Mouse (Mus musculus): ENCODE data around the gene Epx.
"Not testable (repeated sequence)": the region's sequence is repeated elsewhere in the genome, so short reads cannot be mapped to it uniquely, and the experiment has no call there.

The Epx gene

GRCm38 (mm10) chr11:87875436-87875835, at the start of gene Epx:
Gene Epx, minus strand, starts transcription at chr11:87875536.
- ATAC-seq (ENCODE audit: low TSS enrichment) = no peak

GRCm38 (mm10) chr11:87920966-87921365, 45.6 kb upstream of the Epx start, which contains the start of gene Olfr464:
Gene Olfr464, minus strand, starts transcription at chr11:87920967.
- ATAC-seq (ENCODE audit: low TSS enrichment) = no peak

- ATAC-seq (ENCODE audit: low TSS enrichment) = peak; percentile 92
Observed at GRCm38 (mm10) chr11:87920301-87920700, 45.0 kb upstream of the Epx start.

- ATAC-seq (ENCODE audit: low TSS enrichment) = no peak
Observed at GRCm38 (mm10) chr11:87916005-87916404, 40.7 kb upstream of the Epx start.

- no peak for ATAC-seq (ENCODE audit: low TSS enrichment)
Observed at GRCm38 (mm10) chr11:87904331-87904730, 29.0 kb upstream of the Epx start.

DNA sequence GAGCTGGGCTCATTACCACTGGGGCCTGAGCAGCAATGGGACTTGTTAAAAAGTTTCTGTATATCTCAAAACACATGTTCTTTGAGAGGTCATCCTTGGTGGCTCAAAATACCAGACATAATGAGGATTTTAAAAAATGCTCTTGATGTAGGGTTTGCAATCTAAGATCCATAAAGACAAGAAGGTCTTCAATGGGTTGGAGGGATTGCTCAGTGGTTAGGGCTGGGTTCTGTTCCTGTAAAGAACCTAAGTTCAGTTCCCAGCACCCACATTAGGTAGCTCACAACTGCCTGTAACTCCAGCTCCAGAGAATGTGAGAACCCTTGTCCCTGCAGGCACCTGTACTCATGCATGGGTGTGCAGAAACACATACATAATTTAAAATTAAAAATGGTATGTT, 22.0 kb upstream of the Epx start, which contains the start of gene Olfr463:
Gene Olfr463, minus strand, starts transcription at position 101 of the 400 bp plus-strand sequence.
- no peak for ATAC-seq (ENCODE audit: low TSS enrichment)

DNA sequence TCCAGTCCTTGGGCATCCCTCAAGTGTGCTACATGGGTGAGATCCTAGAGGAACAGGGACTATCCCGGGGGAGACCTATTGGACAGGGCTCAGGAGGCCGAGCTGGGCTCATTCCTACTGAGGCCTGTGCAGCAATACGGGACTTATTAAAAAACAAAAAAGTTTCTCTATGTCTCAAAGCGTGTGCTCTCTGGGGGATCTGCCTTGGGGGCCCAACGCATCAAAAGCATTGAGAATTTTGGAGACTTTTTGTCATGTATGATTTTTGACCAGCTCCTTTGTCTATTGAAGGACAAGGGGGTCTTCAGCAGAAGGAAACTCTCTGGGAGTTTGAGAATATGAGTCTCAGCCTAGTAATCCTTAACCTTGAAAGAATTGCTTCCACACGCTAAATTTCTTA, 16.8 kb upstream of the Epx start, which contains the start of gene Olfr462:
Gene Olfr462, minus strand, starts transcription at position 101 of the 400 bp plus-strand sequence.
- no peak for ATAC-seq (ENCODE audit: low TSS enrichment)

DNA sequence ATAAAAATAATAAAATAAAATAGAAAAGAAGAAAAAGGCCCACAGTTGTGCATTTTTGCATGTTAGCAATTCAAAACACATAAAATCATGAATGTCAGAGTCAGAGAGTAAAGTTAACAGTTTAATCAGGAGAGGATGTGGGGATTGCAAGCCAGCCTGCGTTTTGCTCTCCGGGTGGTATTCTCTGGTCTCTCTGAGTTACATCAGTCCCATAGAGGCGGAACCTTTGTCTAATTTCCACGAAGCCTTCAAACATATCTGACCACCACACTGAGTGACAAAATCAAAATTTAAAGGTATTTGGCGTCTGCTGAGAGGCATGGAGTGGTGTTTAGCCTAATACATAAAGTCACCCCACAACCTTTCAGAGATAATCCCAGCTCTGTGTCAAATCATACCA, 9.5 kb upstream of the Epx start:
- ATAC-seq (ENCODE audit: low TSS enrichment) = no peak

DNA sequence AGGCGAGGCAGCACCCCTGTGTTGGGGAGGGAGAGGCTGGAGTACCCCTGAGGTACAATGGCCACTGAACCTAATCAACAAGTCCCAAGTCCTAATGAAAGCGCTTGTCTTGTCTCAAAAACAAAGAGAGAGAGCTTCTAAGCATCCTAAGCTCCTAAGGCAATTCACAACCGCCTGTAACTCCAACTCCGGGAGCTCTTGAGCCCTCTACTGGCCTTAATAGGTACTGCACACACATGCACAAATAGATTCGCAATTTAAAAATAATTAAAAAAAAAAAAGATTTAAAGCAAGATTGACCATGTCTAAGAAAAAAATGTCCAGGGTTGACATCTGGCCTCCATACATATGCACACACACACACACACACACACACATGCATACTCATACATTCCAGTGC, 8.2 kb upstream of the Epx start:
- no peak for ATAC-seq (ENCODE audit: low TSS enrichment)

DNA sequence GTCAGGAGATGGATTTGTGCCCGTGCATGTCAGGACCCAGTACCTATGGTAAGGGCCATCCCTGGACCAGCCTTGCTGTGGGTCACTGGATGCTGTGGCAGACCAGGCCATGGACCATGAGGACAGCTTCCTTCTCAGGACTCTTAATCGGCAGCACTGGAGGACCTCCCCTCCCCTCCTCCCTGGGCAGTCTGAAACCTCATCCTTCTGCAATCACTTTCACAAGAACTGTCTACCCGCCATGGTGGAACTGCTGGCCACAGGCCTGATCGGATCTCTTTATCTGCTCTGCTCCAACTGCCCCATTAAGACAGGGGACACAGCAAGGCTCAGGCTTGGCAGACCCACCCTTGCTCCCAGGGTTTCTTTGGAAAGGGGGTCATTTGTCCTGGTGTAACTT, 6.4 kb upstream of the Epx start:
- no peak for ATAC-seq (ENCODE audit: low TSS enrichment)

DNA sequence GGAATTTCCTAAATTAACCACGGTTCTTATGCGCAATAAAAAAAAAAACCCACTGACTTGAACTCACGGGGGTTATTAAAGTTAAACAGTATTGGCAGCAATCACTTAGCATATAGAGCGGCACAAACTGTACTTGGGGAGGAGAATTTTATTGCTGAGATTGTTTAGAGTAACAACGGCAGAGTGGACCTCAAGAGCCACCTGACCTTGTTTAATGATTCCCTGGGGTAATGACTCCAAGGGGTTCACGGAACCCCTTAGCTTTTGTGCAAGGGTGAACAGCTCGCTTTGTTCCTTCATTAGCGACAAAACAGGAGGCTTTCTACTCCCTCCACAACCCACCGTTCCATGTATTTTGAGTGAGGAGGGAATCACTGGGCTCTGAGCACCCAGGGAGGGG, 4.5 kb upstream of the Epx start:
- ATAC-seq (ENCODE audit: low TSS enrichment) = no peak

DNA sequence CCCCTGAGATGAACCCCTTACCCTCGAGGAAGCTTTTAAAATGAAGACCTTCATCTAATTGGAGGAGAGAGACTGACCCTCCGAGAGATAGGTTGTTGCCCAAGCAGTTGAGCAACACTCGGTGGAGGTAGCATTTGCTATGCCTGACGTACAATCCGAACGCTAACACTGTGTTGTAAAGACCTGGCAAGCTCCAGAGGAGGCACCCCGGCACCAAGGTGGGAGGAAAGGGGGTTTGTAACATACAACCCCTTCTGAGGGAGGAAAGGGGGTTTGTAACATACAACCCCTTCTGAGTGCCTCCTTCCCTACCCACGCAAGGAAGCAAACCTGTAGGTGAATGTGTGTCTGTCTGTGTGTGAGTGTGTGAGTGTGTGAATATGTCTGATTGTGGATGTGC, 3.6 kb downstream of the Epx start:
- no peak for ATAC-seq (ENCODE audit: low TSS enrichment)

- ATAC-seq (ENCODE audit: low TSS enrichment) = no peak
Observed at GRCm38 (mm10) chr11:87870096-87870495, 5.2 kb downstream of the Epx start.

GRCm38 (mm10) chr11:87866891-87867290, 8.4 kb downstream of the Epx start:
- ATAC-seq (ENCODE audit: low TSS enrichment) = not testable (repeated sequence)

GRCm38 (mm10) chr11:87862805-87863204, 12.5 kb downstream of the Epx start:
- no peak for ATAC-seq (ENCODE audit: low TSS enrichment)

- no peak for ATAC-seq (ENCODE audit: low TSS enrichment)
Observed at GRCm38 (mm10) chr11:87860426-87860825, 14.9 kb downstream of the Epx start.

DNA sequence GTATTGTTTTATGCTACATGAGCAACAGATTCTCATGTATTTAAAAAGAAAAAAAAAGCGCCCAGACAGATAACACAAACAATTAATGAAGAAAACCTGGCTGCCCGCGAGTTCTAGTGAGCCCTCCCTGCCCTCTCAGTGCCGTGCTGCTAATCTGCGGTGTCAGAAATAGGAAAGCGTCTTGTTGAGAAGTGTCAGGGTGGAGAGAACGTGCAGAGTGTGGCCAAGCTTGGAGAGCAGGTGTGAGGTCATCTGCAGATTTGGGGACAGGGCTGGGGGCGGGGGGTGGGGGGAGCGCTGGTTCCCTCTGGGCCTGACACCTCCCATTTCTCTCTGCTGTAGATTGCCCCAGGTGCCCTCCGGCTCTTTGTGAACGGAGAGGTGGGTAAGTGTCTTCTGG, 16.1 kb downstream of the Epx start:
- no peak for ATAC-seq (ENCODE audit: low TSS enrichment)

GRCm38 (mm10) chr11:87854550-87854949, 20.8 kb downstream of the Epx start:
- ATAC-seq (ENCODE audit: low TSS enrichment) = no peak

DNA sequence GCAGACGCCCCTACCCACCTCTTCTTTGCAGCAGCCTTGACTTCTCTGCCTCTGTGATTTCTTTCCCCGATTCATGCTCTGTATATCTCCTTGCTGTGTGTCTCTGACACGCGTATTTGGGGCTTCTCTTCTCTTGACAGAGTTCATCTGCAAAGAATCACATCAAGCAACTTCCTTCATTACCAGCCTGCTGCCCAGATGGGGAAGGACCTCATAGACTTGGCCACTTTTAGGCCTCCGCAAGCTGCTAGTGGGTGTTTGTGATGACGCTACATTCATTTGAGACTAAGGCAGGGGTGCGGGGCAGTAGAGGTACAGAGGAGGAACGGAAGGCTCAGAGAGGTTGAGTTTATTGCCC, 21.8 kb downstream of the Epx start:
- peak; percentile 69 for ATAC-seq (ENCODE audit: low TSS enrichment)

DNA sequence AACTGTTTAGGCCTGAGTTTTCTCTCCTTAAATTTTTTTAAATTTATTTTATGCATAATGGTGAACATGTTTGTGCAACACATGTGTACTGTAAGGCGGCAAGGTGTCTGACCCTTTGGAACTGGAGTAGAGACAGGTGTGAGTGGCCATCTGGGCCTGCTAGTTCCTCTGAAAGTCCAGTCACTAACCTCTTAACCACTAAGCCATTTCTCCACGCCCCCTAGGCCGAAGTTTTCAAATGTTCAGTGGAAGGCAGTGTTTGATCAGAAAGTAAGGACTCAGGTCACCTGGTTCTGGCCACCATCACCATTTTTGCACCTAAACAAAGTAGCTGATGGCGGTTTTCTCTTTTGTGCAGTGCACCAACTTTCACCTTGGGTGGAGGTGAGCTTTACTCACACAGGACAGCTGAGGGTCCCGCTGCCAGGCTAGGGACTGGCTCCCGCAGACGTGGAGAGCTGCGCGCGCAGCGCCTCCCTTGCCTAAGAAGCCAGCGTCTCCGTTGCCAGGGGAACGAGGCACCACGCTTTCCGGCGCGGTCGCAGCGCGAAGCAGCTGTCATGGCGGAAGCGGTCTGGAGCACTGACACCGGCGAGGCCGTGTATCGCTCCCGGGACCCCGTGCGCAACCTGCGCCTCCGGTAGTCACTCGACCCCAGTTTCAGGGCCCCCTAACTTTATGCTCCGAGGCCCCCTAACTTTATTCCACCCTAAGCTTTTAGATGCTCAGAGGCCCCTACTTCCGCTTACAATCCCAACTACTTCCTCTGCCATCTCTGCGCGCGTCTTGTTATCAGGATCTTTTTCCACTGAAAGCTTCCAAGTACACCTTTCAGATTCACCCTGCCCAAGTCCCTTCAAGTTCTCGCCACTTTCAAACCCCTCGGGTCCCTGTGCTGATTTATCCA, 22.4 kb downstream of the Epx start, which contains the start of gene Mks1:
Gene Mks1, plus strand, starts transcription at position 526 of the 907 bp plus-strand sequence.
- peak; percentile 99 for ATAC-seq (ENCODE audit: low TSS enrichment)

DNA sequence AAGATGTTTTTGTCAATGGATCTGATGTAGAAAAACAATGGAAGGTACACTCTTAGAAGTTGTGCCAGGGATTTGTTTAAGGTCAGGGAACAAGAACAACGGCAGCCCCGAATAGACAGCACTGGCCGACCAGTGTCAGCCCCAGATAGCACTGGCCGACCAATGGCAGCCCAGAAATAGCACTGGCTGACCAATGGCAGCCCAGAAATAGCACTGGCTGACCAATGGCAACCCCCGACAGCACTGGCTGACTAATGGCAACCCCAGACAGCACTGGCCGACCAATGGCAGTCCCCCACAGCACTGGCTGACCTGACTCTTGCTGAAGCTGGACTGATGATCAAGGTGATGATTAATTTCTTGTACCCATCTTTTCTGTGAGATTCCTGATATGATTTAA, 27.5 kb downstream of the Epx start:
- no peak for ATAC-seq (ENCODE audit: low TSS enrichment)

DNA sequence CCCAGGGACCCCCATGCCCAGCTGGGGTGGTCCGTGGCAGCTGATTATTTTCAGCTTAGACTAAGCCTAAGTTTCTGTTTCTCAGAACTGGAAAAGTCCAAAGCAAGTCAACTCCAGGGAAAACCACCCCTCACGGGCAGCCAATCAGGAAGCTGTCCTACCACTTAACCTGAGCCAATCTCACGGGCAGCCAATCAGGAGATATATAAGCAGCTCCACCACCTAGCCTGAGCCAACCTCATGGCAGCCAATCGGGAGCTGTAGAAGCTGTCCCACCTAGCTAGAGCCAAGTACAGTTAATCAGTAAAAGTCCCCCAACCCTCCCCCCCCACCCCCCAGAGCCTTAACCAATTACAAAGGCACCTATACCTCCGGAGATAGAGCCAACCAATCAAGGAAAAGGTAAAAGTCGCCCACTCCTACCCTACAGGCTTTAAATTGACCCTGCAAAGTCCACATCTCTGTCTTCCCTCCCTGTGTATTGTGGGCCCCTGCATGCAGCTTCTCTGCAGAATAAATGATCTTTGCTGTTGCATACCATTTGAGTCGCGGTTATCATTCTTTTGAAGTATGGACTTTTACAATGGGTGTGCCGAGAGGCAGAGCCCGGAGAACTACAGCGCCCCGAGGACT, 28.3 kb downstream of the Epx start:
- ATAC-seq (ENCODE audit: low TSS enrichment) = no peak

GRCm38 (mm10) chr11:87841436-87841835, 33.9 kb downstream of the Epx start:
- no peak for ATAC-seq (ENCODE audit: low TSS enrichment)
